Mouse (Mus musculus): ENCODE results near the gene Hpcal1.
"Not testable (repeated sequence)": the region's sequence is repeated elsewhere in the genome, so short reads cannot be mapped to it uniquely, and the experiment has no call there.

The Hpcal1 gene

GRCm38 (mm10) chr12:17791111-17791510 is 100.5 kb downstream of the Hpcal1 start:
- no peak for DNase-seq

GRCm38 (mm10) chr12:17792756-17793155 is 102.1 kb downstream of the Hpcal1 start:
- no peak for DNase-seq

DNA sequence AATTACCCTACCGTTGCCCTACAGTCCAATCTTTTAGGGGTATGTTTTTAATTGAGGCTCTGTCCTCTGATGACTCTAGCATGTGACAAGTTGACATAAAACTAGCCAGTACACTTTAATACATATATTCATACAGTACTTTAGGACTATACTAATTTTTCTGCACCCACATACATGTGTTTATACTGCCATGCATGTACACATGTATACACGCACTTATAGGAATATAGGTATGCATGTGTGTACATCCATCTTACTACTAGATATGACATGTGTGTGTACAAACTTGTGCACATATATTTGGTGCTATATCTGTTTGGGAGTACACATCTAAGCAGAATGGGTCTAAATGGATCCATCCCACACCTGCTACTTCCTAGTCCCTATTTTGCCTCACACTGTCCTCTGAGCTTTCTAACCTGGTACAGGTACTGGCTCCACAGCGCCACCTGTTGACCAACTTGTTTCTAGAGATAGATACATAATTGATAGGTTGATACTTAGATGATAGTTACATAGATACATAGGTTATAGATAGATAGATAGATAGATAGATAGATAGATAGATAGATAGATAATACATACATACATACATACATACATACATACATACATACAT is 105.1 kb downstream of the Hpcal1 start:
- DNase-seq: peak; percentile 77

DNA sequence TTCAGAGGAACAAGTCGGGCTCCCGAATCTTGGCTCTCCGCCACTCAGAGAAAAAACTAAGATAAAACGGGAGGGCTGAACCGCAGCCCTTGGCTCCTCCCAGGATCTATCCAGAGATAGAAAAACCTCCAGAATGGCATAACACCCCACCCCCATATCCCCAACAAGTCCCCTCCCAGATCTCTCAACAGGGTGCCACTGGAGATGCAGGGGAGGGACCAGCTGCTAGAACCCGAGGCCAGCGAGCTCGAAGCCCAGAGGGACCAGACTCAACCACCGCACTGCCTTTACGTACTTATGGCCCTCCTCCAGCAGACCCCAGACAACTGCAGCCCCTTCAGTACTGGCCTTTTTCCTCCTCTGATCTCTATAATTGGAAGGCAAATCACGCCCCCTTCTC is 107.6 kb downstream of the Hpcal1 start:
- not testable (repeated sequence) for DNase-seq

GRCm38 (mm10) chr12:17808542-17808941 is 117.9 kb downstream of the Hpcal1 start:
- peak; percentile 84 for DNase-seq

DNA sequence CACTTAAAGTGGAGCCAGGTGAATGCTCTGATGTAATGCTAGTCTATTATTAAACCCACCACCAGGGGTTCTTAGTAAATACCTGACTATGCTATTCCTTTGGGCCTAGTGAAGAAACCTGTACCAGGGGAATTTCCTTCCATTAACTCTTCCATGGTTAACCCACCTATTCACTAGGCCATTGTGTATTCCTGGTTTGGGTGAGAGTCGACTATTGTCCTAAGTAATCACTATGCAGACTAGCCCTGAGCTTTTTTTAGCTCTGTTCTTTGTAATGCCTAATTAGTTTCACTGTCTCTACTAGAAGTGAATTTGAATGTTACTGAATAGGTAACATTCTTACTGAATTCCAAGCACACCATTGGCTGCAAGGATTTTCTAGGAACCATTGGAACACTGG is 144.6 kb downstream of the Hpcal1 start:
- DNase-seq: not testable (repeated sequence)

Measured in kidney, postnatal 14 days (tissue).